Mouse (Mus musculus) neural tube, postnatal 0 days (tissue): Measurements from ENCODE around the gene C9. TPM values are rescaled to one million over a fixed set of nuclear protein-coding genes. Genes with fewer than 3 reads are reported as not detected.

Source experiments
- polyA plus RNA-seq: library from polyadenylated mRNA; unstranded; fragments of >200 nt; fragmentation: Nextera tagmentation; extraction: Ambion mirVana; gene quantifications from 2 replicates; pipeline ENCODE4 v1.2.1, GENCODE M21; 2015

Gene C9
- not detected in 2 replicates for polyA plus RNA-seq

DNA sequence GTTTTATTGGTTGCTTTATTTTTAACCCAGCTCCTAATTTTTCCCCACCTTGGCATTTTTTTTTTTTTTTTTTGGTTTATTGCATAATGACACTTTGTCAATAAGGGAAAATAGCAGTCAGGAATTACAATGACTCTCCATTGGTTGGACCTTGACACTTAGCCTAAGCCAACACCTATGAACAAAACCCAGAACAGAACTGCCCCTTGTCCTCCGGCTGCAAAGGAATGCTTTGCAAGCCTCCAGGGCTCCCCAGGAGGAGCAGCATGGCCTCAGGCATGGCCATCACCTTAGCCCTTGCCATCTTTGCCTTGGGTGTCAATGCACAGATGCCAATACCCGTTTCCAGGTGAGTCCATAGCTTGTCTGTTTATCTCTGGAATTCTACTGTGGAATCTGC is at the start of gene C9:
C9 (plus strand) TSS at position 193 of the 400 bp plus-strand sequence.

GRCm38 (mm10) chr15:6522653-6523167 is 77.6 kb downstream of the C9 start, which contains the start of gene Fyb:
Gene Fyb, plus strand, starts transcription at chr15:6522853.

Other genes with a start within 250 kb of the C9 start
- gene Dab2, start 145.5 kb upstream of the C9 start, polyA plus RNA-seq: 14.9 and 16.4 TPM in 2 replicates
- gene Fyb, start 77.5 kb downstream of the C9 start, polyA plus RNA-seq: 4.3 and 5.9 TPM in 2 replicates